Mouse (Mus musculus) liver, postnatal 0 days (tissue): ENCODE measurements at regions not wholly inside any gene's neighbourhood (a gene's known extent, or its start where the extent isn't known, plus 50 kb on each side); places are given as distances from the start of the nearest gene placed in this dataset.

Experiments
- CTCF ChIP-seq: sonication (generic); IDR thresholded peaks from 2 replicates; pipeline ENCODE4 v1.5.1; 2016; ENCODE audit warnings: antibody characterized with exemption, low read depth
- EP300 ChIP-seq: IDR thresholded peaks from 2 replicates; pipeline ENCODE4 v1.6.1; 2016; ENCODE audit warnings: antibody characterized with exemption, low read depth, mild to moderate bottlenecking

GRCm38 (mm10) chr19:50893755-50894154 is 215.3 kb upstream of the Sorcs1 start:
- TF ChIP-seq CTCF (no peak), EP300 (no peak)
